ENCODE assay signal across 9 mouse cellular contexts in the genomic region with DNA sequence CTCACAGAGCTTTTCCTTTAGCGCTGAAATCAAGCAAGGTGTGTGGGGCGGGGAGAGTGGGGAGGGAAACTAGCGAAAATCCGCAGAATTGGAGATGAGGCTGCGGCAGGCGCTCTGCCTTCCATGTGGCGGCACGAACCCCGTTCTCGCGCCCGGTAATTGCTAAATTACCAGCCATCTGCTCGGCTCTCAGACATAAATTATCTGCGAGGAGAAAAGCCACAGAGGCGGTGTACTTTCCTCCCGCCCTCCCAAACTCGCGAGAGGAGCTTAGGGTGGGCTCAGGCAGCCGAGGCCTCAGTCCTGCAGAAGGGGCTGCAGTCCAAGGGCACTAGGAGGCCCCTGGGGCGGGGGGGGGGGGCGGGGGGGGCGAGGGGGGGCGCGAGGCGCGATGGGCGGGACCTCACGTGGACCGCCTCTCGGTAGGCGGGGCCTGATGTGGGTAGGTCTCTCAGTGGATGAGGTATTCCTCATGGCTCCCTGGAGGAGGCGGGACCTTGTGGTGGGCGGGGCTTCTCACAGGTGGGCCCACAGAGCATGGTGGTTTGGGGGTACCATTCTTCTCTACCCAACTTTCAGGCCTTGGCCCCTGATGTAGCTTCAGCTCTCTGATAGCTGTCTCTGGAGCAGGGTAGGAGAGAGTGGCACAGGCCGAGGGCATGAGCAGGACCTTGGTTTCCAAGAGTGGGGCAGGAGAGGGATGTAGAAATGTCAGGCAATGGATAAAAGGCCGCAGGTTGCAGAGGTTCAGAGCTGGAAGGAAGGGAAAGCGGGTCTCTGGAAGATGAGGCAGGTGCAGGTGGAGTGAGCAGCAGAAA. TPM values are rescaled to one million over a fixed set of nuclear protein-coding genes. Genes with fewer than 3 reads are reported as not detected.
DNase-seq lines count a peak whose midpoint lies in the region; ATAC-seq lines count a peak whose summit lies in the region.
"Had no signal": no experiment of that assay in that cellular context is flagged by ENCODE, and none has a peak within 500 bp of the region (broad histone marks: within the 10 kb centered on the region; RNA-seq: fewer than 3 reads in every experiment).

No protein-coding gene starts in this region.

- DNase-seq in heart, postnatal 36 days: no peak
- DNase-seq in MN1 (ENCODE audit: low spot score): peak; percentile 88
- DNase-seq in layer of hippocampus, postnatal 14 days (ENCODE audit: low spot score in 2 of 2): peak; percentile 67 to 80
- DNase-seq in neural tube, embryonic 10.5 days (ENCODE audit: extremely low spot score, low spot score): peak; percentile 54
- no peak for DNase-seq in spleen, postnatal 10 days (ENCODE audit: low spot score in 2 of 2)
- DNase-seq in lung, postnatal 4 days: no peak

- peak overlapping the region; percentile 33 for H3K9ac ChIP-seq in heart, embryonic 12.5 days
- peak overlapping the region; percentile 20; the same call in 1 of the 2 replicates for H3K9ac ChIP-seq in embryonic facial prominence, embryonic 12.5 days

- 0 out of 2 replicates have a peak, but pooled peaks have one; percentile 49 for ATAC-seq in heart, embryonic 12.5 days (ENCODE audit: insufficient number of reproducible peaks, low FRiP score)
- peak; percentile 25; the same call in 1 of the 2 replicates for ATAC-seq in embryonic facial prominence, embryonic 12.5 days (ENCODE audit: insufficient number of reproducible peaks, insufficient read depth, low FRiP score, low TSS enrichment)

- no peak overlapping the region for H3K27ac ChIP-seq in heart, embryonic 12.5 days (ENCODE audit: poor library complexity, severe bottlenecking)
- H3K27ac ChIP-seq in embryonic facial prominence, embryonic 12.5 days: no peak overlapping the region

- peaks cover 78% of the 10 kb centered on the region for H3K27me3 ChIP-seq in heart, embryonic 12.5 days (replicated peaks)
- H3K27me3 ChIP-seq in embryonic facial prominence, embryonic 12.5 days: peaks cover 34% of the 10 kb centered on the region

- H3K4me1 ChIP-seq in heart, embryonic 12.5 days (replicated peaks): peaks cover 12% of the 10 kb centered on the region
- peaks cover 9% of the 10 kb centered on the region; the same call in 1 of the 2 replicates for H3K4me1 ChIP-seq in embryonic facial prominence, embryonic 12.5 days

- no peaks in the 10 kb centered on the region for H3K9me3 ChIP-seq in heart, embryonic 12.5 days (replicated peaks)
- no peaks in the 10 kb centered on the region for H3K9me3 ChIP-seq in embryonic facial prominence, embryonic 12.5 days
- H3K9me3 ChIP-seq: G1E had no signal

- H3K4me2 ChIP-seq in heart, embryonic 12.5 days: peak overlapping the region; percentile 67
- H3K4me2 ChIP-seq in embryonic facial prominence, embryonic 12.5 days (replicated peaks): peak overlapping the region; percentile 55

- H3K36me3 ChIP-seq in heart, embryonic 12.5 days: no peaks in the 10 kb centered on the region
- no peaks in the 10 kb centered on the region for H3K36me3 ChIP-seq in embryonic facial prominence, embryonic 12.5 days
- H3K36me3 ChIP-seq: G1E had no signal

- peak overlapping the region; percentile 39 for H3K4me3 ChIP-seq in heart, embryonic 12.5 days
- peak overlapping the region; percentile 29 for H3K4me3 ChIP-seq in embryonic facial prominence, embryonic 12.5 days

- intact Hi-C loops in heart, postnatal 36 days (cut with DNase I): no loop called here

- WGBS in heart, embryonic 12.5 days: 12% methylated on average over 31 of the region's 36 CpGs
- 12% methylated on average over 34 of the region's 36 CpGs for WGBS in embryonic facial prominence, embryonic 12.5 days

RNA-seq across cellular contexts. Expression of a gene that starts 14.4 kb away (rescaled TPM):
- 55.1 and 55.3 TPM in 2 replicates for polyA plus RNA-seq in heart, embryonic 12.5 days (2016; fragmentation: Nextera tagmentation; extraction: Ambion mirVana)
- total RNA-seq in heart, postnatal 36 days (2021): 100 to 1,000 TPM; 111 to 137 TPM
- polyA plus RNA-seq in embryonic facial prominence, embryonic 12.5 days (2016; fragmentation: Nextera tagmentation; extraction: Ambion mirVana): 46.4 and 50.2 TPM in 2 replicates
- total RNA-seq in layer of hippocampus, postnatal 14 days (2021): 10 to 100 TPM; 66.9 to 69.6 TPM

Comparison
In these comparisons a context has a peak if more than half of its experiments do, and no peak if none do; other contexts are left out.
1. DNase-seq: peak in MN1 (single experiment), layer of hippocampus, postnatal 14 days (2 of 2) and neural tube, embryonic 10.5 days (single experiment); none in heart, postnatal 36 days (0 of 2), spleen, postnatal 10 days (0 of 2) and lung, postnatal 4 days (0 of 2).